Mouse (Mus musculus): ENCODE data around the gene Xlr3b. TPM values are rescaled to one million over a fixed set of nuclear protein-coding genes. Genes with fewer than 3 reads are reported as not detected.
A peak's percentile ranks its signal among the peaks of the same experiment; 100 is the strongest.
"Not testable (repeated sequence)": the region's sequence is repeated elsewhere in the genome, so short reads cannot be mapped to it uniquely, and the experiment has no call there.

Xlr3b gene
- polyA plus RNA-seq (2014; fragmentation: Nextera tagmentation; extraction: Ambion mirVana), result 7.7 and 16.2 TPM in 2 replicates

DNA sequence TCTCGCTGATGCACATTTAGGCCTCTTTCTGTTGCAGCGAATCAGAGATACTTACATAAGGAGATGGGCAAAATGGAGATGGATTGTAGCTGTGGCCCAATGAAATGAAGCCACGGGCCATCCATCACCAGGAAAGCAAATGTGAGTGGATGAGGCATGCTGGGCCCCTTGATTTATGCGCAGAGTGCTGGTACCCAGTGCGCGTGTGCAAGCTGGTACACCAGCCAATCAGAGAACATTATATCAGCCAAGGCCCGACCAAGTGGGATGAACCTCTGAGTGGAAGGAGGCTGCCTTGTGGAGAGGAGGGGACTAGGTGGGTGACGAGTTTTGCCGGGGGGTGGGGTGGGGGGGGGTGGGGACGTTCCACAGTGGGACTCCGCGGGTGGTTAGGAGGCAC is at the start of gene Xlr3b:
Xlr3b (plus strand) TSS at position 274 of the 400 bp plus-strand sequence.
- 80% methylated on average over 12 of the region's 12 CpGs for WGBS
- ATAC-seq (ENCODE audit: low FRiP score, low TSS enrichment); H3K4me3 ChIP-seq (replicated peaks; ENCODE audit: low read depth, low read length); H3K27me3 ChIP-seq (ENCODE audit: control insufficient read depth, insufficient read depth, low read length); H3K4me2 ChIP-seq (ENCODE audit: low read length); H3K36me3 ChIP-seq (ENCODE audit: control insufficient read depth, insufficient read depth, low read length); H3K9me3 ChIP-seq (ENCODE audit: control insufficient read depth, low read length); H3K9ac ChIP-seq (replicated peaks; ENCODE audit: low read length); H3K27ac ChIP-seq (replicated peaks; ENCODE audit: low read depth, low read length); H3K4me1 ChIP-seq (ENCODE audit: control insufficient read depth, insufficient read depth, low read length): not testable (repeated sequence)
- peak; percentile 0 for DNase-seq

DNA sequence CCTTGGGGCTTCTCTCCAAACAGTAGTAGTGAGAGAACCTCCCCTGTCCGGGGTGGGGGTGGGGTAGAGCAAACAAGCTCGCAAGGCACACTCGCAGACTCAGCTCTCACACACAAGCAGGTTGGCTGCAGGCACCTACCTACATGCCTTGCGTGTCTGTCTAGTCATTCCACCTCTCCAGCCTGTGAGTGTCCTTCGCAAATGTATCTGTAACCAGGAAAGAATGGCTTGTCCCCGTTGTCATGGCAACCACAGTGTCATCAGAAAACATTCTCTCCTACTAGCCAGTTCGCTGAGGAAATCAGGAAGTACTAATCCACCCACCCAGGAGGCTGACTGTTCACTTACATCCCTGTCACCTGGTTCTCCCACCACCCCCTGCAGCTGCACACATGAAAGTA is 48.8 kb upstream of the Xlr3b start:
- H3K9me3 ChIP-seq (ENCODE audit: control insufficient read depth, low read length); H3K36me3 ChIP-seq (ENCODE audit: control insufficient read depth, insufficient read depth, low read length); H3K4me1 ChIP-seq (ENCODE audit: control insufficient read depth, insufficient read depth, low read length); H3K27ac ChIP-seq (replicated peaks; ENCODE audit: low read depth, low read length); DNase-seq; H3K4me3 ChIP-seq (replicated peaks; ENCODE audit: low read depth, low read length); H3K4me2 ChIP-seq (ENCODE audit: low read length); H3K9ac ChIP-seq (replicated peaks; ENCODE audit: low read length); H3K27me3 ChIP-seq (ENCODE audit: control insufficient read depth, insufficient read depth, low read length): not testable (repeated sequence)
- WGBS, result no CpG with 5 or more reads among the region's 7 CpGs
- peak; percentile 58 for ATAC-seq (ENCODE audit: low FRiP score, low TSS enrichment)

DNA sequence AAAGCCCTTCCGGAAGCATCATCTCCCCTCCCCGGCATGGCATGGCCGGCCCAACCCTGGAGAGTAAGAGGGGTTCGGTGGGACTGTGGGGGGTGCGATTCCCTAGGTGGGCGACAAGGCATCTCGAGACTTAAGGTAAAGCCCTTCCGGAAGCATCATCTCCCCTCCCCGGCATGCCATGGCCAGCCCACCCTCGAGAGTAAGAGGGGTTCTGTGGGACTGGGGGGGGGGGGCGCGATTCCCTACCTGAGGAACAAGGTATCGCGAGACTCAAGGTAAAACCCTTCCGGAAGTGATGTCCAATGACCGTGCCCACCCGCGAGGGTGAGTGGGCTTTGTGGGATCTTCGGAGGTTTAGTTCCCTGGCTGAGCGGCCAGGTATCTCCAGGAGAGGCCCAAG is 43.5 kb upstream of the Xlr3b start, which contains the start of gene Xlr5b:
Xlr5b (plus strand) TSS at position 301 of the 400 bp plus-strand sequence.
- H3K36me3 ChIP-seq (ENCODE audit: control insufficient read depth, insufficient read depth, low read length); H3K9me3 ChIP-seq (ENCODE audit: control insufficient read depth, low read length); H3K4me3 ChIP-seq (replicated peaks; ENCODE audit: low read depth, low read length); H3K4me2 ChIP-seq (ENCODE audit: low read length); ATAC-seq (ENCODE audit: low FRiP score, low TSS enrichment); H3K4me1 ChIP-seq (ENCODE audit: control insufficient read depth, insufficient read depth, low read length); H3K27ac ChIP-seq (replicated peaks; ENCODE audit: low read depth, low read length); DNase-seq; H3K27me3 ChIP-seq (ENCODE audit: control insufficient read depth, insufficient read depth, low read length); H3K9ac ChIP-seq (replicated peaks; ENCODE audit: low read length): not testable (repeated sequence)
- no CpG with 5 or more reads among the region's 20 CpGs for WGBS

DNA sequence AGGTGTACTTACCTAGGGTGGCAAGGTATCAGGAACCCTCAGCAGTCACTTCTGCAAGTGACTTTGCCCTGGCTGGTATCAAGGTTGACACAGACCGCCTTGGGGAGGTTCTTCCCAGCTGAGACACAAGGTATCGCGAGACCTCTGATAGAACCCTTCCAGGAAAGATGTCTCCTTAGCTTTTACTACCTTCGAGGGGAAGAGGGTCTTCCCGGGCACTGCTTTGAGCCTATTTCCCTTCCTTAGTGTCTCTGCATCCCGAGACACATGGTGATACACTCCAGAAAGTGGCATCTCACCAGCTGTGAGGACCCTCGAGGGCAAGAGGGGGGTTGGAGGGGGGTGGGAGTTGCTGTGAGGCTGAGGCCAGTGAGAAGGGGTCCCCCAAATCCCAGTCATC is 42.7 kb upstream of the Xlr3b start, which contains the start of gene DXBay18:
DXBay18 (minus strand) TSS at position 101 of the 400 bp plus-strand sequence.
- not testable (repeated sequence) for H3K27ac ChIP-seq (replicated peaks; ENCODE audit: low read depth, low read length); H3K4me1 ChIP-seq (ENCODE audit: control insufficient read depth, insufficient read depth, low read length); H3K4me3 ChIP-seq (replicated peaks; ENCODE audit: low read depth, low read length); H3K4me2 ChIP-seq (ENCODE audit: low read length); H3K9me3 ChIP-seq (ENCODE audit: control insufficient read depth, low read length); H3K27me3 ChIP-seq (ENCODE audit: control insufficient read depth, insufficient read depth, low read length); ATAC-seq (ENCODE audit: low FRiP score, low TSS enrichment); H3K9ac ChIP-seq (replicated peaks; ENCODE audit: low read length); DNase-seq; H3K36me3 ChIP-seq (ENCODE audit: control insufficient read depth, insufficient read depth, low read length)
- no CpG with 5 or more reads among the region's 7 CpGs for WGBS

DNA sequence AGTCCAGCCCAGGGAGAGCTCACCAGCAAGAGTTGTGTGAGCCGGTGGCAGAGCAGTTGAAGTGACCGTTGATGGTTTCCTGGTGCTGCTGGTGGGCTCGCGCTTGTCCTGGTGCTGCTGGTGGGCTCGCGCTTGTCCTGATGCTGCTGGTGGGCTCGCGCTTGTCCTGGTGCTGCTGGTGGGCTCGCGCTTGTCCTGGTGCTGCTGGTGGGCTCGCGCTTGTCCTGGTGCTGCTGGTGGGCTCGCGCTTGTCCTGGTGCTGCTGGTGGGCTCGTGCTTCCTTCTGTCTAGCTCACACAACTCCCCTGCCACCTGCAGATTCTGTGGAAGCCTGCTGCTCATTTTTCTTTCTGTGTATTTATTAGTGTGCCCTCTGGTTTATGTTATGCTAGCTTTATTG is 15.1 kb upstream of the Xlr3b start, which contains the start of gene Spin2d:
Spin2d (minus strand) TSS at position 101 of the 400 bp plus-strand sequence.
- not testable (repeated sequence) for H3K9me3 ChIP-seq (ENCODE audit: control insufficient read depth, low read length); ATAC-seq (ENCODE audit: low FRiP score, low TSS enrichment); H3K27ac ChIP-seq (replicated peaks; ENCODE audit: low read depth, low read length); H3K4me1 ChIP-seq (ENCODE audit: control insufficient read depth, insufficient read depth, low read length); DNase-seq; H3K27me3 ChIP-seq (ENCODE audit: control insufficient read depth, insufficient read depth, low read length); H3K9ac ChIP-seq (replicated peaks; ENCODE audit: low read length); H3K4me2 ChIP-seq (ENCODE audit: low read length); H3K4me3 ChIP-seq (replicated peaks; ENCODE audit: low read depth, low read length); H3K36me3 ChIP-seq (ENCODE audit: control insufficient read depth, insufficient read depth, low read length)
- WGBS, result 87% methylated on average over 6 of the region's 15 CpGs

DNA sequence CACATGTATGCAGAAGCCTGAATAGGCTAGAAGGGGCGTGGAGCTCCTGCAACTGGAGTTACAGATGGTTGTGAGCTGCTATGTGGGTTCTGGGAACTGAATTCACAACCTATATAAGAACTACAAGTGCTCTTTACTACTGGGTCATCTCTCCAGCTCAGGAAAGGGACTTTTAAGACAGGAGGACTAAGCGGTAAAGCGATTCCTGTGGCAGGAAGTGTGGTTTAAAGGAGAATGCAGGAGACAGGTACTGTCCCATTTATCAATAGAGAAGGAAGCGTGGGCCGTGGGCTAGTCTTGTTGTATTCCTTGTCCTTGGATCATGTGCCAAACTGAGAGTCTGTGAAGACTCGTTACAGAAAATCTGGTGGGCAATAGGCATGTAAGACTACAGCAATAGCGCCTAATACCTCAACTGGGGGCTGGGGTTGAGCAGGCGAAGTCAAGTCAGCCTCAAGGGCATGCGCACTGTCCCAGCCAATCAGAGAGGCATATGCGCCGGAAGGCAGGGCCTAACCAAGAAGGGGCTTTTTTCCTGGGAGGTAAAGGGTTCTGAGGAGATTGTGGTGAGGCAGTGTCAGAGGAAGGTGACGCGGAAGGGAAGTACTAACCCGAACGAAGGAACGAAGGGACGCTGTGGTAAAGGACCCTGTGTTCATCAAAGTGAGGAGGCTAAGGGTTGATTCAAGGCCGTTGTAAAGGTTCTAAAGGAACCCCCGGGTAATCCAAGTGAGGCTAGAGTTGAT is 22.0 kb downstream of the Xlr3b start, which contains the start of gene Xlr4b:
Xlr4b (plus strand) TSS at position 515 of the 746 bp plus-strand sequence.
- not testable (repeated sequence) for H3K36me3 ChIP-seq (ENCODE audit: control insufficient read depth, insufficient read depth, low read length); H3K9ac ChIP-seq (replicated peaks; ENCODE audit: low read length); H3K4me3 ChIP-seq (replicated peaks; ENCODE audit: low read depth, low read length); H3K9me3 ChIP-seq (ENCODE audit: control insufficient read depth, low read length); ATAC-seq (ENCODE audit: low FRiP score, low TSS enrichment); H3K4me2 ChIP-seq (ENCODE audit: low read length); H3K4me1 ChIP-seq (ENCODE audit: control insufficient read depth, insufficient read depth, low read length); DNase-seq; H3K27ac ChIP-seq (replicated peaks; ENCODE audit: low read depth, low read length); H3K27me3 ChIP-seq (ENCODE audit: control insufficient read depth, insufficient read depth, low read length)
- WGBS, result 80% methylated on average over 13 of the region's 19 CpGs

DNA sequence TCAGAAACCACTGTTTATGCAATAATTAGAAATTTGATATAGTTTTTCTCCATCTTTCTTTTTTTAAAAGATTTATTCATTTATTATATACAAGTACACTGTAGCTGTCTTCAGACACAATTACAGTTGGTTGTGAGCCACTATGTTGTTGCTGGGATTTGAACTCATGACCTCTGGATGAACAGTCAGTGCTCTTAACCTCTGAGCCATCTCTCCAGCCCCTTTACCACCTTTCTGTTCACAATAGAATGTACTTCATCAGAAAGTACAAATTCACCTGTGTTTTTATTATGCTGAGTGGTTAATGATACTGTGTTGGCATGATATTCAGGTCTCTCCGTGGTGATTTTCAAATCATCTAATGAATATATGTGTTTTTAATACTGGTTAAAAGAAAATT is 33.4 kb downstream of the Xlr3b start:
- Histone ChIP-seq H3K27me3 (ENCODE audit: control insufficient read depth, insufficient read depth, low read length) (no peaks in the 10 kb centered on the region), H3K27ac (replicated peaks; ENCODE audit: low read depth, low read length) (no peak overlapping the region), H3K9me3 (ENCODE audit: control insufficient read depth, low read length) (no peaks in the 10 kb centered on the region), H3K4me1 (ENCODE audit: control insufficient read depth, insufficient read depth, low read length) (no peaks in the 10 kb centered on the region), H3K4me3 (replicated peaks; ENCODE audit: low read depth, low read length) (no peak overlapping the region), H3K36me3 (ENCODE audit: control insufficient read depth, insufficient read depth, low read length) (no peaks in the 10 kb centered on the region), H3K4me2 (ENCODE audit: low read length) (no peak overlapping the region), H3K9ac (replicated peaks; ENCODE audit: low read length) (no peak overlapping the region)
- 56% methylated on average over 1 of the region's 1 CpGs for WGBS
- ATAC-seq (ENCODE audit: low FRiP score, low TSS enrichment) (no peak), DNase-seq (no peak)

DNA sequence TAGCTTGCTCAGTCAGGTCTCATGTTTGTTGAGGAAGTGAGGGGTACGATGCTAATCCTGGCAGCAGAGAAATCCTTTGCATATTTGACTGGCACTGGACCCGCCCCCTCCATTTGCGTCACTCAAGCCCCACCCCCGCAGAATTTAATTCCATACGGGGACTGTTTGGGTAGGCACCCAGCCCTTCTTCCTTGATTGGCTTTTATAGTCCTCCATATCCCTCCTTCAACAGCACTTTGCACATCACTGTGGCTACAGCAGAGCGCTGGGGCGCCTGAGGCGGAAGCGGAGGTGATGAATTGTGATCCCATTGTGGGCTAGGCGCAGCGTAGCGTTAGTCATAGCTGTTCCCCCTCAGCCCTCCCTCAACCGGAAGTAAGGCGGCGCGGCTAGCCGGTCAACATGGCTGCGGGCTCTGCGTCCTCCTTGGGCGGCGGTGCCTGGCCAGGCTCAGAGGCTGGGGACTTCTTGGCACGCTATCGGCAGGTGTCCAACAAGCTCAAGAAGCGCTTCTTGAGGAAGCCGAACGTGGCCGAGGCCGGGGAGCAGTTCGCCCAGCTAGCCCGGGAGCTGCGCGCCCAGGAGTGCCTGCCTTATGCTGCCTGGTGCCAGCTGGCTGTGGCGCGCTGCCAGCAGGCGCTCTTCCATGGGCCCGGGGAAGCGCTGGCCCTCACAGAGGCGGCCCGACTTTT is 36.1 kb downstream of the Xlr3b start, which contains the start of gene F8a:
F8a (plus strand) TSS at position 378 of the 692 bp plus-strand sequence.
- Histone ChIP-seq H3K4me1 (ENCODE audit: control insufficient read depth, insufficient read depth, low read length) (no peaks in the 10 kb centered on the region), H3K9ac (replicated peaks; ENCODE audit: low read length) (peak within 1 kb of the TSS; percentile 72), H3K4me2 (ENCODE audit: low read length) (peak within 1 kb of the TSS; percentile 58), H3K4me3 (replicated peaks; ENCODE audit: low read depth, low read length) (peak within 1 kb of the TSS; percentile 57), H3K36me3 (ENCODE audit: control insufficient read depth, insufficient read depth, low read length) (no peaks in the 10 kb centered on the region), H3K27ac (replicated peaks; ENCODE audit: low read depth, low read length) (peak within 1 kb of the TSS; percentile 92), H3K27me3 (ENCODE audit: control insufficient read depth, insufficient read depth, low read length) (no peaks in the 10 kb centered on the region), H3K9me3 (ENCODE audit: control insufficient read depth, low read length) (no peaks in the 10 kb centered on the region)
- ATAC-seq (ENCODE audit: low FRiP score, low TSS enrichment) (peak; percentile 94), DNase-seq (peak; percentile 88)
- 24% methylated on average over 39 of the region's 39 CpGs for WGBS

Measured in midbrain, embryonic 14.5 days (tissue).